Mouse (Mus musculus): ENCODE results near the gene Pim3.

- no peak for TF ChIP-seq CTCF (IDR thresholded peaks at IDR 0.05; ENCODE audit: extremely low read depth, insufficient read length, insufficient replicate concordance, low read depth, low read length)
- no peak for TF ChIP-seq POLR2A (IDR thresholded peaks at IDR 0.05; ENCODE audit: low read depth, low read length)
These were observed 34.5 kb downstream of the Pim3 start for GRCm38 (mm10) chr15:88896341-88896980.
